Mouse (Mus musculus) C2C12 (cell line): Measurements from ENCODE around the gene Med12l. TPM values are rescaled to one million over a fixed set of nuclear protein-coding genes. Genes with fewer than 3 reads are reported as not detected.

Source experiments
- H3K27me3 ChIP-seq: one replicate; pipeline ENCODE4 v1.6.1; 2011; ENCODE audit not compliant: control insufficient read depth, insufficient read depth, insufficient read length
- H3K36me3 ChIP-seq: one replicate; pipeline ENCODE4 v1.6.1; 2011; ENCODE audit not compliant: control insufficient read depth, insufficient read depth
- H3K4me3 ChIP-seq: one replicate; pipeline ENCODE4 v1.5.1; 2011; ENCODE audit warnings: mild to moderate bottlenecking, control low read depth; ENCODE audit not compliant: poor library complexity, insufficient read depth, severe bottlenecking
- H3K79me2 ChIP-seq: one replicate; pipeline ENCODE4 v1.6.1; 2011; ENCODE audit not compliant: control insufficient read depth, insufficient read depth
- H3K79me3 ChIP-seq: one replicate; pipeline ENCODE4 v1.6.1; 2011; ENCODE audit warnings: low read depth, control low read depth
- H3ac ChIP-seq: one replicate; pipeline ENCODE3; 2011; ENCODE audit warnings: low read depth; ENCODE audit not compliant: control insufficient read depth, insufficient read length
- CEBPB ChIP-seq: IDR thresholded peaks from one replicate; pipeline ENCODE4 v1.6.1; 2011; ENCODE audit warnings: low read depth, mild to moderate bottlenecking, control low read depth, moderate library complexity
- CTCF ChIP-seq: IDR thresholded peaks from one replicate; pipeline ENCODE4 v1.5.1; 2011; ENCODE audit not compliant: control insufficient read depth, insufficient read depth, insufficient read length
- FOSL1 ChIP-seq: IDR thresholded peaks from one replicate; pipeline ENCODE4 v1.8.0; 2011; ENCODE audit warnings: mild to moderate bottlenecking, low read length; ENCODE audit not compliant: poor library complexity, insufficient read depth, severe bottlenecking
- MAX ChIP-seq: IDR thresholded peaks from one replicate; pipeline ENCODE4 v1.6.1; 2011; ENCODE audit warnings: mild to moderate bottlenecking, control low read depth
- MYOD1 ChIP-seq: IDR thresholded peaks from one replicate; pipeline ENCODE4 v1.6.1; 2011; ENCODE audit warnings: low read depth; ENCODE audit not compliant: control insufficient read depth, insufficient read length
- MYOG ChIP-seq: IDR thresholded peaks from one replicate; pipeline ENCODE4 v1.6.1; 2011; ENCODE audit not compliant: control insufficient read depth, insufficient read length; ENCODE audit errors: extremely low read depth
- USF1 ChIP-seq: IDR thresholded peaks from one replicate; pipeline ENCODE4 v1.6.1; 2011; ENCODE audit warnings: low read depth, mild to moderate bottlenecking, control low read depth, moderate library complexity
- polyA plus RNA-seq: library from polyadenylated mRNA; unstranded; fragments of >200 nt; fragmentation: generic; extraction: Trizol; gene quantifications from one replicate; pipeline ENCODE4 v1.2.1, GENCODE M21; 2012; ENCODE audit warnings: missing spikeins

Med12l gene
- polyA plus RNA-seq, 1 experiment = not detected

GRCm38 (mm10) chr3:59155404-59155803 lies 149.8 kb downstream of the Med12l start:
- H3K79me3 ChIP-seq = no peaks in the 10 kb centered on the region
- H3ac ChIP-seq = no peak overlapping the region
- TF ChIP-seq CTCF (no peak), FOSL1 (no peak), CEBPB (no peak), MAX (no peak), MYOD1 (no peak), USF1 (no peak), MYOG (no peak)
- no peaks in the 10 kb centered on the region for H3K27me3 ChIP-seq
- no peaks in the 10 kb centered on the region for H3K79me2 ChIP-seq
- no peaks in the 10 kb centered on the region for H3K36me3 ChIP-seq
- H3K4me3 ChIP-seq = no peak overlapping the region

DNA sequence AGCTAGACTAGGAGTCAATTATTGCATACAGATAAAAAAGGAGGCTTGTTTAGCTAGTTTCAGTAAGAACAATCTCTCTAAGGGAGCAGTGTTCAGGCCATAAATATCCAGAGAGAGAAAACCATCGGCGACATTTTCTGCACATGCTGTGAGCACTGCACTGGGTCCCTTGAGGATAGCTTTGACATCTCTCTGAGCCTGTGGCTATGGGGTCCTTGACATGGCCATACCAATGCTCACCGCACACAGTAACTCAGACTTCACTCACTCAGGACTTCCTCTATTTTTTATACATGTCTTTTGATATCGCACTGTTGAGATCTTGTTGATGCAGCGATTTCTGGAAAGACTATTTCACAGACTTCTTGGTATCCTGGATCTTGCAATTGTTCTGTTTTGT lies 151.4 kb downstream of the Med12l start:
- Histone ChIP-seq H3K79me3 (no peaks in the 10 kb centered on the region), H3K36me3 (no peaks in the 10 kb centered on the region), H3ac (no peak overlapping the region), H3K79me2 (no peaks in the 10 kb centered on the region), H3K4me3 (no peak overlapping the region), H3K27me3 (no peaks in the 10 kb centered on the region)
- TF ChIP-seq FOSL1 (no peak), MYOG (no peak), USF1 (no peak), MAX (no peak), MYOD1 (no peak), CEBPB (no peak), CTCF (no peak)

- Histone ChIP-seq H3K79me2 (no peaks in the 10 kb centered on the region), H3K79me3 (no peaks in the 10 kb centered on the region), H3K4me3 (no peak overlapping the region), H3ac (no peak overlapping the region), H3K27me3 (no peaks in the 10 kb centered on the region), H3K36me3 (no peaks in the 10 kb centered on the region)
- TF ChIP-seq MYOG (no peak), MYOD1 (no peak), CEBPB (no peak), MAX (no peak), USF1 (no peak), CTCF (no peak), FOSL1 (no peak)
These were observed 154.8 kb downstream of the Med12l start for GRCm38 (mm10) chr3:59160465-59160864.

DNA sequence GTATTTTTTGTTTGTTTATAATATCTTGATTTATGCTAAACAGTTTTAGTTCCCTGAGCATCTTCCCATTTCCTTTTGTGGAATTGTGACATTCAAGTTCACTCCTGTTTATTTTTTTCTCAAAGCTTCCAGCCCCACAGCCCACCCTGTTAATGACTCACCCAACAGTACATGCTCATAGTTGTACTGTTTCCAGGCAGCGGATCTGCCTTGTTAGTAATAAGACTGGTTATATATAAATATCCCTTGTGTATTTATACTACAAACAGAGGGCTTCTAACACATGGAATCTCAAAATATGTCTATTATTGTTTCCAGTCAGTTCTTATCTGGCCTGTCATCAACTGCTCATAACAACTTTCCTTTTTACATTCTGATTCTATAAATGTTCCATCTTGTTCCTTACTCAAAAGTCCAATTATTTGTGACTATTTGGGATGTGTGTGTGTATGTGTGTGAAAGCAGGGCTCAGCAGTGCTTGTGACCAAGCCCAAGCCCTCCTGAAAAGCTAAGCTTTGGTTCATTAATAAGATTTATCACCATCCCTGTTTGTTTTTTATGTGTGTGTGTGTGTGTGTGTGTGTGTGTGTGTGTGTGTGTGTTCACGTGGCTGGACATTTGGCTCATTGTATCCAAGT lies 161.9 kb downstream of the Med12l start:
- Histone ChIP-seq H3K4me3 (no peak overlapping the region), H3K27me3 (no peaks in the 10 kb centered on the region), H3ac (no peak overlapping the region), H3K36me3 (no peaks in the 10 kb centered on the region), H3K79me2 (no peaks in the 10 kb centered on the region), H3K79me3 (no peaks in the 10 kb centered on the region)
- TF ChIP-seq CEBPB (no peak), USF1 (no peak), CTCF (no peak), MYOG (no peak), MAX (no peak), FOSL1 (no peak), MYOD1 (no peak)

DNA sequence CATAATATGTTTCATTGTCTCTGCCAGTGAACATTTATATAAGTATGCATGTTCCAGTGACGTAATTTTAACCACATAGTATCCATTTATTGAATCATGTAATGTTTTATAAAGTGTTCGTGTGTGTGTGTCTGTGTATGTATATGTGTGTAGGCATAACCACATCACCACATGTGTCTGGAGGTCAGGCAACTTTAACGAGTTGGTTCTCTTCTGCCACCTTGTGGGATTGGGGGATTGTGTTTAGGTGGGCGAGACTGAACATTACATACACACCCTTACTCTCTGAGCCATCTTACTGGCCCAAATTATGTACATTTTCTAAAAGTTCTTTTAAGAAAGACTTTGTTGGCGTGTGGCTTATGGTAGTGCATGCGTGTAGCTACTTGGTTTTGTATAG lies 162.9 kb downstream of the Med12l start:
- Histone ChIP-seq H3K27me3 (no peaks in the 10 kb centered on the region), H3K36me3 (no peaks in the 10 kb centered on the region), H3K4me3 (no peak overlapping the region), H3K79me2 (no peaks in the 10 kb centered on the region), H3K79me3 (no peaks in the 10 kb centered on the region), H3ac (no peak overlapping the region)
- TF ChIP-seq FOSL1 = no peak
- no peak for TF ChIP-seq MYOD1
- no peak for TF ChIP-seq MAX
- no peak for TF ChIP-seq CEBPB
- no peak for TF ChIP-seq USF1
- no peak for TF ChIP-seq MYOG
- no peak for TF ChIP-seq CTCF

DNA sequence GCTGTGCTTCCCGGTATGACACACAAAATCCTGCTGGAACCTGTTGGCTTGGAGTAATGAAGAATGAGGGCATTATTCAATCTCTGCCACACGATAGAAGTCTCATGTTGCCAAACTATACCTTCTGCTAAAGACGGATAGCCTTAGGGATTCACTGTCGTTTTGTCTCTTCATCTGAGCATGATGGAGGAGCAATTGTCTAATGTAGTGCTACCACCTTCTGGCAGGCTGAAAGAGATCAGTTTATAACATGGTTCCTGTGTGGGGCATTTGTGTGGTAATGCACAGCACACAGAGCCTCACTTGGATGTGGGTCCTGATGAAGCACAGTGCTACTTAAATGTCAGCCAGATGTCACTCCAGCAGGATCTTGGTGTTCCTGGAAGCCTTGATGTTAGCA lies 163.6 kb downstream of the Med12l start:
- Histone ChIP-seq H3K36me3 (no peaks in the 10 kb centered on the region), H3K27me3 (no peaks in the 10 kb centered on the region), H3K79me3 (no peaks in the 10 kb centered on the region), H3K4me3 (no peak overlapping the region), H3K79me2 (no peaks in the 10 kb centered on the region), H3ac (no peak overlapping the region)
- TF ChIP-seq CTCF = no peak
